Mouse (Mus musculus) testis, adult 2 months (tissue): ENCODE measurements around the gene Lsm14a.

ENCODE experiments used
- CTCF ChIP-seq: fragments of 200-500 bp; IDR thresholded peaks from 2 replicates; pipeline ENCODE4 v1.5.1; 2012; ENCODE audit warnings: low read depth, mild to moderate bottlenecking, inconsistent platforms, low read length, moderate library complexity; ENCODE audit not compliant: control insufficient read depth, insufficient read depth, insufficient replicate concordance
- POLR2A ChIP-seq: fragments of 200-500 bp; IDR thresholded peaks from 2 replicates; pipeline ENCODE4 v1.6.1; 2012; ENCODE audit warnings: low read depth, mild to moderate bottlenecking, inconsistent platforms, low read length, moderate library complexity; ENCODE audit not compliant: control insufficient read depth

- TF ChIP-seq CTCF: no peak
- TF ChIP-seq POLR2A: no peak
These were observed 72.0 kb downstream of the Lsm14a start for GRCm38 (mm10) chr7:34321119-34321518.
